Mouse (Mus musculus) forebrain, embryonic 11.5 days (tissue): ENCODE measurements around the gene Cers3. TPM values are rescaled to one million over a fixed set of nuclear protein-coding genes. Genes with fewer than 3 reads are reported as not detected.

Experiments used
- ATAC-seq: fragments of 200-750 bp; cut with Nextera tagmentation; replicated peaks from 2 replicates; pipeline ENCODE4 v1.8.0; 2017; ENCODE audit warnings: moderate TSS enrichment; ENCODE audit not compliant: low FRiP score
- DNase-seq: peaks from one replicate; pipeline ENCODE4 v3.0.0-alpha.2; 2017; ENCODE audit warnings: low spot score
- H3K27ac ChIP-seq: fragments of 300-500 bp; sonication (generic); 2 replicates; pipeline ENCODE4 v1.5.1; 2014; ENCODE audit warnings: low read depth, low read length
- H3K27me3 ChIP-seq: fragments of 300-500 bp; sonication (generic); 2 replicates; pipeline ENCODE4 v1.6.1; 2014; ENCODE audit warnings: mild to moderate bottlenecking, low read length, mixed read lengths; ENCODE audit not compliant: control insufficient read depth, insufficient read depth
- H3K36me3 ChIP-seq: fragments of 300-500 bp; sonication (generic); 2 replicates; pipeline ENCODE4 v1.6.1; 2014; ENCODE audit warnings: mild to moderate bottlenecking, low read length, moderate library complexity, mixed read lengths; ENCODE audit not compliant: control insufficient read depth, insufficient read depth
- H3K4me1 ChIP-seq: fragments of 300-500 bp; sonication (generic); replicated peaks from 2 replicates; pipeline ENCODE4 v1.6.1; 2014; ENCODE audit warnings: low read length, mixed read lengths; ENCODE audit not compliant: control insufficient read depth, insufficient read depth
- H3K4me2 ChIP-seq: fragments of 300-500 bp; sonication (generic); 2 replicates; pipeline ENCODE4 v1.6.1; 2014; ENCODE audit warnings: low read depth, mild to moderate bottlenecking, low read length, moderate library complexity, mixed read lengths; ENCODE audit not compliant: severe bottlenecking
- H3K4me3 ChIP-seq: fragments of 300-500 bp; sonication (generic); 2 replicates; pipeline ENCODE4 v1.5.1; 2014; ENCODE audit warnings: low read depth, low read length
- H3K9ac ChIP-seq: fragments of 300-500 bp; sonication (generic); 2 replicates; pipeline ENCODE4 v1.6.1; 2014; ENCODE audit warnings: low read length
- H3K9me3 ChIP-seq: fragments of 300-500 bp; sonication (generic); 2 replicates; pipeline ENCODE4 v1.6.1; 2016; ENCODE audit warnings: low read length, mixed read lengths; ENCODE audit not compliant: control insufficient read depth
- WGBS: fragments of 180-500 bp; shearing (Covaris S2); extraction: QIAGEN DNeasy Blood & Tissue Kit; methylation state at CpG from one replicate; pipeline ENCODE4 v1.1.7; 2014; 5-methylcytosine and 5-hydroxymethylcytosine counted together
- polyA plus RNA-seq: library from polyadenylated mRNA; unstranded; fragments of >200 nt; fragmentation: Nextera tagmentation; extraction: Ambion mirVana; gene quantifications from 2 replicates; pipeline ENCODE4 v1.2.1, GENCODE M21; 2014

The Cers3 gene
- polyA plus RNA-seq, 1 experiment from 2014 or later: 1.3 TPM

DNA sequence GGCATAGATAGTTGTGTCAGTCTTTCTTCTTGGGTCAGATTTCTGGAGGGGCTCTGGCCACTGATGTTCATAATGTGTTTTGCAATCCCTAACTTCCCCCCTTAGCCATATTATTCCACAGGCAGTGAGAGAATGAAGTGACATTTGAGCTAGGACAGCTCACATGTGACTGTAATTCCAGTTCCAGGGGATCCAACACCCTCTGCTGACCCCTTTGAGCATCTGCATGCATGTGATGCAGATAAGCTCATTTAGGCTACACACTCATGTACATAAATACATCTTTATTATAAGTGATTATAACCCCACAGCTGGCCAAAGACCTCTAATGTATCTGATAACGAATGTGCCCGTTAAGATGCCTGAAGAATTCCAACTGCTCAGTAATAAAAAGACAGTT lies 129.9 kb downstream of the Cers3 start:
- no peak overlapping the region for H3K9ac ChIP-seq
- ATAC-seq: no peak
- H3K36me3 ChIP-seq: no peaks in the 10 kb centered on the region
- no peak overlapping the region for H3K4me2 ChIP-seq
- peaks cover under 1% of the 10 kb centered on the region; the same call in 1 of the 2 replicates for H3K4me1 ChIP-seq
- no peaks in the 10 kb centered on the region for H3K9me3 ChIP-seq
- 89% methylated on average over 2 of the region's 2 CpGs for WGBS
- no peak overlapping the region for H3K4me3 ChIP-seq
- no peak overlapping the region for H3K27ac ChIP-seq
- no peaks in the 10 kb centered on the region for H3K27me3 ChIP-seq
- no peak for DNase-seq

Other genes starting within 250 kb of the Cers3 start
- 20.4 and 21.5 TPM in 2 replicates for gene Asb7, start 53.9 kb upstream of the Cers3 start, polyA plus RNA-seq
- 24.2 and 28.7 TPM in 2 replicates for gene Lins1, start 53.6 kb upstream of the Cers3 start, polyA plus RNA-seq
- gene Adamts17, start 96.2 kb downstream of the Cers3 start, polyA plus RNA-seq: 0.72 and 1.1 TPM in 2 replicates